Mouse (Mus musculus): ENCODE data around the gene Atxn2.

GRCm38 (mm10) chr5:121824121-121824520 lies 113.0 kb downstream of the Atxn2 start:
- TF ChIP-seq POLR2A (IDR thresholded peaks at IDR 0.05; ENCODE audit: borderline replicate concordance, low read depth, low read length) (no peak), CTCF (IDR thresholded peaks at IDR 0.05; ENCODE audit: low read depth, low read length) (no peak)
